Mouse (Mus musculus) liver, postnatal 0 days (tissue): ENCODE measurements around the gene Sympk. TPM values are rescaled to one million over a fixed set of nuclear protein-coding genes. Genes with fewer than 3 reads are reported as not detected.
A peak's percentile ranks its signal among the peaks of the same experiment; 100 is the strongest.
"Not testable (repeated sequence)": the region's sequence is repeated elsewhere in the genome, so short reads cannot be mapped to it uniquely, and the experiment has no call there.

Experiments
- ATAC-seq: fragments of 200-750 bp; cut with Nextera tagmentation; 2 replicates; pipeline ENCODE4 v1.8.0; 2017; ENCODE audit warnings: mild to moderate bottlenecking, moderate library complexity
- DNase-seq: peaks from one replicate; pipeline ENCODE4 v3.0.0-alpha.2; 2016
- H3K27ac ChIP-seq: fragments of 300-500 bp; sonication (generic); 2 replicates; pipeline ENCODE4 v1.5.1; 2014; ENCODE audit warnings: antibody characterized with exemption, moderate library complexity, mild to moderate bottlenecking, low read depth
- H3K27me3 ChIP-seq: fragments of 300-500 bp; sonication (generic); 2 replicates; pipeline ENCODE4 v1.6.1; 2014; ENCODE audit warnings: low read length, control low read depth, mixed read lengths; ENCODE audit not compliant: insufficient read depth
- H3K36me3 ChIP-seq: fragments of 300-500 bp; sonication (generic); replicated peaks from 2 replicates; pipeline ENCODE4 v1.6.1; 2014; ENCODE audit warnings: mild to moderate bottlenecking, control low read depth, low read length, moderate library complexity, mixed read lengths; ENCODE audit not compliant: insufficient read depth
- H3K4me1 ChIP-seq: fragments of 300-500 bp; sonication (generic); 2 replicates; pipeline ENCODE4 v1.6.1; 2014; ENCODE audit warnings: antibody characterized with exemption, mild to moderate bottlenecking, control low read depth; ENCODE audit not compliant: insufficient read depth
- H3K4me2 ChIP-seq: fragments of 300-500 bp; sonication (generic); 2 replicates; pipeline ENCODE4 v1.6.1; 2014; ENCODE audit warnings: low read depth, mild to moderate bottlenecking, low read length, moderate library complexity, mixed read lengths
- H3K4me3 ChIP-seq: fragments of 300-500 bp; sonication (generic); 2 replicates; pipeline ENCODE4 v1.5.1; 2014; ENCODE audit warnings: low read depth, low read length
- H3K9ac ChIP-seq: fragments of 300-500 bp; sonication (generic); replicated peaks from 2 replicates; pipeline ENCODE4 v1.6.1; 2014; ENCODE audit warnings: mild to moderate bottlenecking, moderate library complexity
- H3K9me3 ChIP-seq: fragments of 300-500 bp; sonication (generic); 2 replicates; pipeline ENCODE4 v1.6.1; 2016; ENCODE audit warnings: mild to moderate bottlenecking, control low read depth, low read length, mixed read lengths
- CTCF ChIP-seq: sonication (generic); IDR thresholded peaks from 2 replicates; pipeline ENCODE4 v1.5.1; 2016; ENCODE audit warnings: antibody characterized with exemption, low read depth
- EP300 ChIP-seq: IDR thresholded peaks from 2 replicates; pipeline ENCODE4 v1.6.1; 2016; ENCODE audit warnings: antibody characterized with exemption, low read depth, mild to moderate bottlenecking
- WGBS: fragments of 180-500 bp; shearing (Covaris S2); extraction: QIAGEN DNeasy Blood & Tissue Kit; methylation state at CpG from one replicate; pipeline ENCODE4 v1.1.7; 2014; ENCODE audit not compliant: insufficient replicate concordance; 5-methylcytosine and 5-hydroxymethylcytosine counted together
- polyA plus RNA-seq: library from polyadenylated mRNA; unstranded; fragments of >200 nt; fragmentation: Nextera tagmentation; extraction: Ambion mirVana; gene quantifications from 2 replicates; pipeline ENCODE4 v1.2.1, GENCODE M21; 2015

Sympk gene
- polyA plus RNA-seq, 1 experiment from 2014 or later, result 6.9 TPM

DNA sequence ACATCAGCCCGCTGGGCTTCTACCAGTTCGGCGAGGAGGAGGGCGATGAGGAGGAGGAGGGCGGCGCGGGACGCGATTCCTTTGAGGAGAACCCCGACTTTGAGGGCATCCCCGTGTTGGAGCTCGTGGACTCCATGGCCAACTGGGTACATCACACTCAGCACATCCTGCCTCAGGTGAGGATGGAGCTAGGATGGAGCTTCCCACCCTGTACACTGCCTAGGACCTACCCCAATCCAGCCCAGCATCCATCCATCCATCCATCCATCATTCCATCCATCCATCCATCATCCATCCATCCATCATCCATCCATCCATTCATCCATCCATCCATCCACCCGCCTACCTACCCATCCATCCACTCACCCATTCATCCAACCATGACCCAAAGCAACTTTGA is 41.7 kb downstream of the Sympk start:
- no peak overlapping the region for H3K9ac ChIP-seq
- no peaks in the 10 kb centered on the region for H3K4me1 ChIP-seq
- H3K9me3 ChIP-seq, result no peaks in the 10 kb centered on the region
- WGBS, result 47% methylated on average over 12 of the region's 13 CpGs
- H3K27ac ChIP-seq, result no peak overlapping the region
- H3K4me2 ChIP-seq, result no peak overlapping the region
- no peak overlapping the region for H3K4me3 ChIP-seq
- no peaks in the 10 kb centered on the region for H3K36me3 ChIP-seq
- ATAC-seq (no peak), DNase-seq (peak; percentile 13)
- peaks cover 37% of the 10 kb centered on the region for H3K27me3 ChIP-seq
- TF ChIP-seq CTCF (no peak), EP300 (no peak)

- no peak for DNase-seq
- no peaks in the 10 kb centered on the region for H3K36me3 ChIP-seq
- no peak overlapping the region for H3K4me2 ChIP-seq
- no peak overlapping the region for H3K9ac ChIP-seq
- ATAC-seq, result no peak
- peaks cover 37% of the 10 kb centered on the region for H3K27me3 ChIP-seq
- no peaks in the 10 kb centered on the region for H3K9me3 ChIP-seq
- no peak overlapping the region for H3K4me3 ChIP-seq
- H3K27ac ChIP-seq, result no peak overlapping the region
- H3K4me1 ChIP-seq, result no peaks in the 10 kb centered on the region
- no peak for TF ChIP-seq CTCF
- TF ChIP-seq EP300, result no peak
- 36% methylated on average over 14 of the region's 14 CpGs for WGBS
Observed at GRCm38 (mm10) chr7:19067063-19067462, 42.9 kb downstream of the Sympk start.

DNA sequence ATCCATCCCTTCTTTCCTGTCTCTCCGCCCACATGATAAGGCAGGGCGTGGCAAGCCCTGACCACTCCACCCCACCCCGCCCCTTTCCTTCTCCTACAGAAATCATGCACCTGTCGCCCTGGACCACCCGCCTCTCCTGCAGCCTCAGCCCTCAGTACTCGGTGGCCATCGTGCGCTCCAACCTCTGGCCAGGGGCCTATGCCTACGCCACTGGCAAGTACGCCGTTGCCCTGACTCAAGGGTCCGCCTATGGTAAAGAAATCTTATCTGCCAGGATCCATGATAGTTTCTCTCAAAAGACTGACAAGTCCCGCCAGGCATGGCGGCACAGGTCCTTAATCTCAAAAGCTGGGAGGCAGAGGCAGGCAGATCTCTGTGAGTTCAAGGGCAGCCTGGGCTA is 43.8 kb downstream of the Sympk start:
- ATAC-seq (no peak), DNase-seq (no peak)
- H3K9me3 ChIP-seq, result no peaks in the 10 kb centered on the region
- no peak overlapping the region for H3K4me3 ChIP-seq
- H3K27me3 ChIP-seq, result peaks cover 41% of the 10 kb centered on the region
- no peak overlapping the region for H3K4me2 ChIP-seq
- no peaks in the 10 kb centered on the region for H3K36me3 ChIP-seq
- H3K27ac ChIP-seq, result no peak overlapping the region
- 62% methylated on average over 13 of the region's 14 CpGs for WGBS
- no peak overlapping the region for H3K9ac ChIP-seq
- TF ChIP-seq CTCF (no peak), EP300 (no peak)
- no peaks in the 10 kb centered on the region for H3K4me1 ChIP-seq

DNA sequence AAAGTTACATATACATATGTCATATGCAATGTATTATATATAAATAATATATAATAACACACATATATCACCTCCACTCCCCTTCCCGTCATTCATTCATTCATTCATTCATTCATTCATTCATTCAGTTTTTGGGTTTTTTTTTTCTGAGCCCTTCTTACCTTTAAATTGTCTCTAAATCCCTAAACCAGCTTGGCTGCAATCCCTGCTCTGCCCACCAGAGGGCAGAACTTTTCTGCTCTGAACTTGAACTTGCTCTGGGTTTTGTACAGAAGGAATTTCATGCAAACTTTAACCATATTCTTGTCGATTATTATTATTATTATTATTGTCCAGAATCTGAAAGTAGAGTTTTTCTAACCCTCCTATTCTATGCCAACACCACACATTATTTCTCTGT is 44.5 kb downstream of the Sympk start:
- no peak for TF ChIP-seq EP300
- peak; percentile 86 for TF ChIP-seq CTCF
- WGBS, result 5% methylated on average over 2 of the region's 2 CpGs
- DNase-seq (peak; percentile 84), ATAC-seq (no peak)
- H3K4me1 ChIP-seq, result no peaks in the 10 kb centered on the region
- H3K4me2 ChIP-seq, result no peak overlapping the region
- no peaks in the 10 kb centered on the region for H3K36me3 ChIP-seq
- no peak overlapping the region for H3K9ac ChIP-seq
- H3K9me3 ChIP-seq, result no peaks in the 10 kb centered on the region
- H3K4me3 ChIP-seq, result no peak overlapping the region
- H3K27ac ChIP-seq, result no peak overlapping the region
- peaks cover 47% of the 10 kb centered on the region for H3K27me3 ChIP-seq

DNA sequence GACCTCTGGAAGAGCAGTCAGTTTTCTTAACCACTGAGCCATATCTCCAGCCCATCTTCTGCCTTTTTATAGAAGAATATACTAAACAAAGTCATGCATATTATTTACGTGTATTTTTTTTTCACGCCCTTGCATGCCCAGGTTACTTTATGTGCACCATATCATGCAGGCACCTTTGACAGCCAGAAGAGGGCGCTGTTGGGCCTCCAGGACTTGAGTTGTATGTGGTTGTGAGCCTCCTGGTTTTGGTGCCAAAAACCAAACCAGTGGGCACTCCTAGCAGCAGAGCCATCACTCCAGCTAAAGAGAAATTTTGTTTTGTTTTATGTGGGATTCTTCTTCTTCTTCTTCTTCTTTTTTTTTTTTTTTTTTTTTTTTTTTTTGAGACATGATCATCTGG is 45.3 kb downstream of the Sympk start:
- H3K4me1 ChIP-seq, result no peaks in the 10 kb centered on the region
- H3K9me3 ChIP-seq, result no peaks in the 10 kb centered on the region
- H3K4me2 ChIP-seq, result no peak overlapping the region
- H3K36me3 ChIP-seq, result no peaks in the 10 kb centered on the region
- H3K27ac ChIP-seq, result no peak overlapping the region
- no peak overlapping the region for H3K4me3 ChIP-seq
- ATAC-seq (no peak), DNase-seq (peak; percentile 58)
- H3K9ac ChIP-seq, result no peak overlapping the region
- peak; percentile 74 for TF ChIP-seq CTCF
- no peak for TF ChIP-seq EP300
- 46% methylated on average over 3 of the region's 3 CpGs for WGBS
- H3K27me3 ChIP-seq, result peaks cover 53% of the 10 kb centered on the region

- not testable (repeated sequence) for H3K4me1 ChIP-seq, H3K27ac ChIP-seq, H3K36me3 ChIP-seq, H3K9me3 ChIP-seq, ATAC-seq, H3K4me2 ChIP-seq, H3K4me3 ChIP-seq, H3K9ac ChIP-seq, DNase-seq
- peak; percentile 46 for TF ChIP-seq CTCF
- peaks cover 42% of the 10 kb centered on the region for H3K27me3 ChIP-seq
- 42% methylated on average over 3 of the region's 3 CpGs for WGBS
Observed at GRCm38 (mm10) chr7:19071024-19071423, 46.8 kb downstream of the Sympk start.

GRCm38 (mm10) chr7:19073504-19073903 is 49.3 kb downstream of the Sympk start:
- Histone ChIP-seq H3K4me1 (peaks cover 23% of the 10 kb centered on the region), H3K4me2 (no peak overlapping the region), H3K9me3 (no peaks in the 10 kb centered on the region), H3K4me3 (no peak overlapping the region), H3K36me3 (peaks cover 5% of the 10 kb centered on the region; the same call in 1 of the 2 replicates), H3K27me3 (peaks cover 32% of the 10 kb centered on the region), H3K27ac (no peak overlapping the region), H3K9ac (no peak overlapping the region)
- WGBS, result 81% methylated on average over 9 of the region's 9 CpGs
- ATAC-seq (no peak), DNase-seq (peak; percentile 66)
- TF ChIP-seq EP300, result no peak
- TF ChIP-seq CTCF, result peak; percentile 71
